Mouse (Mus musculus): ENCODE data around the gene Zfp142. TPM values are rescaled to one million over a fixed set of nuclear protein-coding genes. Genes with fewer than 3 reads are reported as not detected.

Gene Zfp142
- polyA plus RNA-seq, 1 experiment from 2014 or later = 10.6 TPM

GRCm38 (mm10) chr1:74569739-74570719, 18.0 kb downstream of the Zfp142 start:
- Histone ChIP-seq H3K36me3 (peaks cover 92% of the 10 kb centered on the region), H3K9ac (replicated peaks) (no peak overlapping the region), H3K27ac (replicated peaks) (no peak overlapping the region), H3K27me3 (no peaks in the 10 kb centered on the region), H3K4me3 (no peak overlapping the region), H3K9me3 (no peaks in the 10 kb centered on the region), H3K4me2 (replicated peaks) (no peak overlapping the region), H3K4me1 (no peaks in the 10 kb centered on the region)
- WGBS = 94% methylated on average over 29 of the region's 29 CpGs
- ATAC-seq (ENCODE audit: low FRiP score, low read depth) = no peak

- no peaks in the 10 kb centered on the region for H3K9me3 ChIP-seq
- 55% methylated on average over 6 of the region's 6 CpGs for WGBS
- H3K4me2 ChIP-seq (replicated peaks) = no peak overlapping the region
- no peak overlapping the region for H3K27ac ChIP-seq (replicated peaks)
- H3K27me3 ChIP-seq = no peaks in the 10 kb centered on the region
- no peak overlapping the region for H3K4me3 ChIP-seq
- no peak overlapping the region for H3K9ac ChIP-seq (replicated peaks)
- peaks cover 72% of the 10 kb centered on the region for H3K36me3 ChIP-seq
- no peak for ATAC-seq (ENCODE audit: low FRiP score, low read depth)
- no peaks in the 10 kb centered on the region for H3K4me1 ChIP-seq
Observed at GRCm38 (mm10) chr1:74565834-74566233, 22.2 kb downstream of the Zfp142 start.

- no peak overlapping the region for H3K4me2 ChIP-seq (replicated peaks)
- no peaks in the 10 kb centered on the region for H3K9me3 ChIP-seq
- no peaks in the 10 kb centered on the region for H3K4me1 ChIP-seq
- no peaks in the 10 kb centered on the region for H3K27me3 ChIP-seq
- WGBS = 86% methylated on average over 5 of the region's 5 CpGs
- no peak overlapping the region for H3K27ac ChIP-seq (replicated peaks)
- H3K4me3 ChIP-seq = no peak overlapping the region
- peaks cover 10% of the 10 kb centered on the region; the same call in 1 of the 2 replicates for H3K36me3 ChIP-seq
- no peak overlapping the region for H3K9ac ChIP-seq (replicated peaks)
- ATAC-seq (ENCODE audit: low FRiP score, low read depth) = no peak
Observed at GRCm38 (mm10) chr1:74559061-74559460, 29.0 kb downstream of the Zfp142 start.

GRCm38 (mm10) chr1:74544184-74544583, 43.9 kb downstream of the Zfp142 start, which contains the start of gene Usp37:
Usp37 (minus strand) TSS chr1:74544284.
- 34% methylated on average over 4 of the region's 4 CpGs for WGBS
- no peak within 1 kb of the TSS for H3K27ac ChIP-seq (replicated peaks)
- no peak within 1 kb of the TSS; the same call in 1 of the 2 replicates for H3K4me2 ChIP-seq (replicated peaks)
- H3K4me1 ChIP-seq = peaks cover 10% of the 10 kb centered on the region
- no peak within 1 kb of the TSS for H3K4me3 ChIP-seq
- ATAC-seq (ENCODE audit: low FRiP score, low read depth) = no peak
- H3K27me3 ChIP-seq = no peaks in the 10 kb centered on the region
- no peak within 1 kb of the TSS for H3K9ac ChIP-seq (replicated peaks)
- H3K9me3 ChIP-seq = no peaks in the 10 kb centered on the region
- no peaks in the 10 kb centered on the region for H3K36me3 ChIP-seq

GRCm38 (mm10) chr1:74542451-74542961, 45.5 kb downstream of the Zfp142 start, which contains the start of gene Plcd4:
Plcd4 (plus strand) TSS chr1:74542888.
- Histone ChIP-seq H3K27ac (replicated peaks) (0 out of 2 replicates have a peak within 1 kb of the TSS, but pooled peaks have one; percentile 17), H3K9ac (replicated peaks) (no peak within 1 kb of the TSS)
- ATAC-seq (ENCODE audit: low FRiP score, low read depth) = no peak

GRCm38 (mm10) chr1:74538650-74539049, 49.4 kb downstream of the Zfp142 start:
- Histone ChIP-seq H3K4me3 (no peak overlapping the region), H3K27ac (replicated peaks) (no peak overlapping the region), H3K9ac (replicated peaks) (no peak overlapping the region), H3K4me2 (replicated peaks) (no peak overlapping the region), H3K9me3 (no peaks in the 10 kb centered on the region), H3K27me3 (no peaks in the 10 kb centered on the region), H3K36me3 (no peaks in the 10 kb centered on the region), H3K4me1 (peaks cover 10% of the 10 kb centered on the region)
- no peak for ATAC-seq (ENCODE audit: low FRiP score, low read depth)

More at GRCm38 (mm10) chr1:74542451-74542961, 45.5 kb downstream of the Zfp142 start, which contains the start of gene Plcd4:
- Histone ChIP-seq H3K9me3 (no peaks in the 10 kb centered on the region), H3K36me3 (no peaks in the 10 kb centered on the region), H3K4me1 (peaks cover 10% of the 10 kb centered on the region), H3K4me2 (replicated peaks) (peak within 1 kb of the TSS; percentile 30), H3K27me3 (no peaks in the 10 kb centered on the region), H3K4me3 (no peak within 1 kb of the TSS; the same call in 1 of the 2 replicates)
- WGBS = 7% methylated on average over 6 of the region's 6 CpGs

GRCm38 (mm10) chr1:74528589-74528988, 59.5 kb downstream of the Zfp142 start:
- Histone ChIP-seq H3K36me3 (peaks cover 92% of the 10 kb centered on the region), H3K4me3 (no peak overlapping the region), H3K4me1 (no peaks in the 10 kb centered on the region), H3K9ac (replicated peaks) (no peak overlapping the region), H3K27ac (replicated peaks) (no peak overlapping the region), H3K27me3 (no peaks in the 10 kb centered on the region), H3K9me3 (no peaks in the 10 kb centered on the region), H3K4me2 (replicated peaks) (no peak overlapping the region)
- 93% methylated on average over 7 of the region's 7 CpGs for WGBS
- no peak for ATAC-seq (ENCODE audit: low FRiP score, low read depth)

- ATAC-seq (ENCODE audit: low FRiP score, low read depth) = no peak
- no peaks in the 10 kb centered on the region for H3K4me1 ChIP-seq
- no peak overlapping the region for H3K4me2 ChIP-seq (replicated peaks)
- H3K27ac ChIP-seq (replicated peaks) = no peak overlapping the region
- H3K27me3 ChIP-seq = no peaks in the 10 kb centered on the region
- peaks cover 91% of the 10 kb centered on the region for H3K36me3 ChIP-seq
- no peak overlapping the region for H3K9ac ChIP-seq (replicated peaks)
- no peak overlapping the region for H3K4me3 ChIP-seq
- no peaks in the 10 kb centered on the region for H3K9me3 ChIP-seq
- 95% methylated on average over 4 of the region's 4 CpGs for WGBS
Observed at GRCm38 (mm10) chr1:74524746-74525145, 63.3 kb downstream of the Zfp142 start.

- H3K27ac ChIP-seq (replicated peaks) = no peak overlapping the region
- H3K4me1 ChIP-seq = no peaks in the 10 kb centered on the region
- H3K27me3 ChIP-seq = no peaks in the 10 kb centered on the region
- H3K9me3 ChIP-seq = no peaks in the 10 kb centered on the region
- no peak overlapping the region for H3K4me3 ChIP-seq
- ATAC-seq (ENCODE audit: low FRiP score, low read depth) = no peak
- no peak overlapping the region for H3K4me2 ChIP-seq (replicated peaks)
- H3K36me3 ChIP-seq = peaks cover 61% of the 10 kb centered on the region
- H3K9ac ChIP-seq (replicated peaks) = no peak overlapping the region
Observed at GRCm38 (mm10) chr1:74519875-74520274, 68.2 kb downstream of the Zfp142 start.

Small RNAs within 50 kb of the gene (microRNA-seq; reads per million reads assigned to microRNA genes)
- not detected for gene Gm25035

Other genes with a start within 250 kb of the Zfp142 start
- 0.58 and 0.66 TPM in 2 replicates for gene Catip, start 226.1 kb downstream of the Zfp142 start, polyA plus RNA-seq (2016; fragmentation: Nextera tagmentation; extraction: Ambion mirVana)
- 2.3 and 2.4 TPM in 2 replicates for gene Slc11a1, start 213.1 kb downstream of the Zfp142 start, polyA plus RNA-seq (2016; fragmentation: Nextera tagmentation; extraction: Ambion mirVana)
- 28.9 and 31.0 TPM in 2 replicates for gene Ctdsp1, start 196.7 kb downstream of the Zfp142 start, polyA plus RNA-seq (2016; fragmentation: Nextera tagmentation; extraction: Ambion mirVana)
- gene Vil1, start 178.9 kb downstream of the Zfp142 start, polyA plus RNA-seq (2016; fragmentation: Nextera tagmentation; extraction: Ambion mirVana) = 0.28 and 0.55 TPM in 2 replicates
- 74.3 TPM in 2 replicates for gene Cnot9, start 82.2 kb downstream of the Zfp142 start, polyA plus RNA-seq (2016; fragmentation: Nextera tagmentation; extraction: Ambion mirVana)
- 1.1 and 1.5 TPM in 2 replicates for gene Plcd4, start 45.4 kb downstream of the Zfp142 start, polyA plus RNA-seq (2016; fragmentation: Nextera tagmentation; extraction: Ambion mirVana)
- 42.1 and 44.2 TPM in 2 replicates for gene Usp37, start 44.0 kb downstream of the Zfp142 start, polyA plus RNA-seq (2016; fragmentation: Nextera tagmentation; extraction: Ambion mirVana)
- 16.4 and 17.0 TPM in 2 replicates for gene Bcs1l, start within 50 bp of the Zfp142 start, polyA plus RNA-seq (2016; fragmentation: Nextera tagmentation; extraction: Ambion mirVana)
- gene Rnf25, start 13.2 kb upstream of the Zfp142 start, polyA plus RNA-seq (2016; fragmentation: Nextera tagmentation; extraction: Ambion mirVana) = 31.5 and 35.5 TPM in 2 replicates
- gene Stk36, start 13.2 kb upstream of the Zfp142 start, polyA plus RNA-seq (2016; fragmentation: Nextera tagmentation; extraction: Ambion mirVana) = 25.3 and 25.9 TPM in 2 replicates
- gene Ttll4, start 73.5 kb upstream of the Zfp142 start, polyA plus RNA-seq (2016; fragmentation: Nextera tagmentation; extraction: Ambion mirVana) = 43.7 and 51.9 TPM in 2 replicates
- gene Cyp27a1, start 125.3 kb upstream of the Zfp142 start, polyA plus RNA-seq (2016; fragmentation: Nextera tagmentation; extraction: Ambion mirVana) = 4.2 and 5.8 TPM in 2 replicates
- gene Prkag3, start 161.0 kb upstream of the Zfp142 start, polyA plus RNA-seq (2016; fragmentation: Nextera tagmentation; extraction: Ambion mirVana) = not detected in 2 replicates
- 5.0 and 7.9 TPM in 2 replicates for gene Wnt6, start 183.6 kb upstream of the Zfp142 start, polyA plus RNA-seq (2016; fragmentation: Nextera tagmentation; extraction: Ambion mirVana)
- 1.7 and 1.8 TPM in 2 replicates for gene Wnt10a, start 203.3 kb upstream of the Zfp142 start, polyA plus RNA-seq (2016; fragmentation: Nextera tagmentation; extraction: Ambion mirVana)

Measured in midbrain, embryonic 12.5 days (tissue).